Mouse (Mus musculus) small intestine, adult 2 months (tissue): ENCODE measurements around the gene Slc30a5. TPM values are rescaled to one million over a fixed set of nuclear protein-coding genes. Genes with fewer than 3 reads are reported as not detected.

ENCODE experiments used
- H3K27ac ChIP-seq: fragments of 200-500 bp; 2 replicates; pipeline ENCODE4 v1.5.1; 2012; ENCODE audit warnings: low read depth, low read length, control low read depth, inconsistent platforms; ENCODE audit not compliant: insufficient read depth
- H3K27me3 ChIP-seq: fragments of 200-500 bp; 2 replicates; pipeline ENCODE4 v1.6.1; 2012; ENCODE audit warnings: mild to moderate bottlenecking, moderate library complexity, low read length, inconsistent platforms; ENCODE audit not compliant: control insufficient read depth, insufficient read depth
- H3K36me3 ChIP-seq: fragments of 200-500 bp; 2 replicates; pipeline ENCODE4 v1.6.1; 2012; ENCODE audit warnings: mild to moderate bottlenecking, low read length, control low read depth, inconsistent platforms; ENCODE audit not compliant: control insufficient read depth, insufficient read depth
- H3K4me1 ChIP-seq: fragments of 200-500 bp; 2 replicates; pipeline ENCODE4 v1.6.1; 2012; ENCODE audit warnings: low read length, inconsistent platforms, mixed read lengths; ENCODE audit not compliant: control insufficient read depth, insufficient read depth, insufficient read length
- H3K4me3 ChIP-seq: fragments of 200-500 bp; 2 replicates; pipeline ENCODE4 v1.5.1; 2012; ENCODE audit warnings: low read depth, mild to moderate bottlenecking, control low read depth, inconsistent platforms, low read length, moderate library complexity
- CTCF ChIP-seq: fragments of 200-500 bp; IDR thresholded peaks from 2 replicates; pipeline ENCODE4 v1.5.1; 2012; ENCODE audit warnings: low read depth, mild to moderate bottlenecking, control low read depth, inconsistent platforms, low read length, moderate library complexity, mixed read lengths; ENCODE audit not compliant: insufficient replicate concordance, insufficient read length; ENCODE audit errors: extremely low read depth
- POLR2A ChIP-seq: fragments of 200-500 bp; IDR thresholded peaks from 2 replicates; pipeline ENCODE4 v1.6.1; 2012; ENCODE audit warnings: low read depth, mild to moderate bottlenecking, control low read depth, inconsistent platforms, low read length, moderate library complexity
- WGBS: fragments of 180-500 bp; shearing (Covaris S2); methylation state at CpG from one replicate; pipeline ENCODE4 v1.1.7; 2018; 5-methylcytosine and 5-hydroxymethylcytosine counted together
- polyA plus RNA-seq: library from polyadenylated mRNA; depleted of rRNA; stranded (reverse); fragments of >200 nt; gene quantifications from 2 replicates; pipeline ENCODE4 v1.2.3, GENCODE M21; 2012

Gene Slc30a5
- polyA plus RNA-seq, 1 experiment, result 24.7 TPM

- Histone ChIP-seq H3K36me3 (no peaks in the 10 kb centered on the region), H3K27ac (no peak overlapping the region), H3K4me3 (no peak overlapping the region), H3K4me1 (peaks cover 5% of the 10 kb centered on the region; the same call in 1 of the 2 replicates), H3K27me3 (no peaks in the 10 kb centered on the region)
- TF ChIP-seq POLR2A (no peak), CTCF (no peak)
- 80% methylated on average over 7 of the region's 7 CpGs for WGBS
Measured at GRCm38 (mm10) chr13:100859117-100859516, 25.9 kb upstream of the Slc30a5 start.

- TF ChIP-seq CTCF (no peak), POLR2A (no peak)
- Histone ChIP-seq H3K36me3 (no peaks in the 10 kb centered on the region), H3K27ac (no peak overlapping the region), H3K4me3 (no peak overlapping the region), H3K27me3 (no peaks in the 10 kb centered on the region), H3K4me1 (peaks cover 5% of the 10 kb centered on the region; the same call in 1 of the 2 replicates)
- WGBS, result 39% methylated on average over 4 of the region's 4 CpGs
Measured at GRCm38 (mm10) chr13:100854174-100854573, 20.9 kb upstream of the Slc30a5 start.

GRCm38 (mm10) chr13:100853120-100853519 is 19.9 kb upstream of the Slc30a5 start:
- Histone ChIP-seq H3K36me3 (no peaks in the 10 kb centered on the region), H3K27me3 (no peaks in the 10 kb centered on the region), H3K27ac (no peak overlapping the region), H3K4me1 (peaks cover 5% of the 10 kb centered on the region; the same call in 1 of the 2 replicates), H3K4me3 (no peak overlapping the region)
- WGBS, result 68% methylated on average over 3 of the region's 3 CpGs
- TF ChIP-seq CTCF (no peak), POLR2A (no peak)

GRCm38 (mm10) chr13:100849137-100849536 is 15.9 kb upstream of the Slc30a5 start:
- H3K27ac ChIP-seq, result no peak overlapping the region
- TF ChIP-seq POLR2A (no peak), CTCF (no peak)
- no peaks in the 10 kb centered on the region for H3K4me1 ChIP-seq
- WGBS, result 90% methylated on average over 3 of the region's 3 CpGs
- H3K36me3 ChIP-seq, result no peaks in the 10 kb centered on the region
- H3K4me3 ChIP-seq, result no peak overlapping the region
- no peaks in the 10 kb centered on the region for H3K27me3 ChIP-seq

- no peaks in the 10 kb centered on the region for H3K36me3 ChIP-seq
Measured at GRCm38 (mm10) chr13:100846891-100847579, 13.8 kb upstream of the Slc30a5 start.

GRCm38 (mm10) chr13:100846254-100846653 is 13.0 kb upstream of the Slc30a5 start:
- Histone ChIP-seq H3K4me3 (no peak overlapping the region), H3K36me3 (no peaks in the 10 kb centered on the region), H3K27me3 (no peaks in the 10 kb centered on the region), H3K27ac (no peak overlapping the region), H3K4me1 (peaks cover 8% of the 10 kb centered on the region; the same call in 1 of the 2 replicates)
- TF ChIP-seq CTCF (no peak), POLR2A (no peak)
- 75% methylated on average over 8 of the region's 8 CpGs for WGBS

More at GRCm38 (mm10) chr13:100846891-100847579, 13.8 kb upstream of the Slc30a5 start:
- Histone ChIP-seq H3K27me3 (no peaks in the 10 kb centered on the region), H3K4me3 (no peak overlapping the region), H3K4me1 (peaks cover 8% of the 10 kb centered on the region; the same call in 1 of the 2 replicates), H3K27ac (no peak overlapping the region)
- TF ChIP-seq CTCF (no peak), POLR2A (no peak)
- 59% methylated on average over 21 of the region's 21 CpGs for WGBS

GRCm38 (mm10) chr13:100843944-100844343 is 10.7 kb upstream of the Slc30a5 start:
- peak overlapping the region; percentile 44 for H3K27ac ChIP-seq
- no peak for TF ChIP-seq POLR2A
- TF ChIP-seq CTCF, result peak; percentile 45; the same call in 1 of the 2 replicates
- peaks cover 8% of the 10 kb centered on the region; the same call in 1 of the 2 replicates for H3K4me1 ChIP-seq
- H3K27me3 ChIP-seq, result no peaks in the 10 kb centered on the region
- no peaks in the 10 kb centered on the region for H3K36me3 ChIP-seq
- no peak overlapping the region for H3K4me3 ChIP-seq
- whole genome bisulfite sequencing, result 45% methylated on average over 2 of the region's 2 CpGs
